Mouse (Mus musculus): Measurements from ENCODE around the gene Raet1e. TPM values are rescaled to one million over a fixed set of nuclear protein-coding genes. Genes with fewer than 3 reads are reported as not detected.
"Not testable (repeated sequence)": the region's sequence is repeated elsewhere in the genome, so short reads cannot be mapped to it uniquely, and the experiment has no call there.

Gene Raet1e
- polyA plus RNA-seq, 1 experiment from 2014 or later: 5.7 TPM

- WGBS: 0% methylated on average over 8 of the region's 15 CpGs
- not testable (repeated sequence) for H3K4me1 ChIP-seq (replicated peaks); H3K9me3 ChIP-seq; H3K36me3 ChIP-seq; H3K9ac ChIP-seq; H3K27ac ChIP-seq; H3K27me3 ChIP-seq (replicated peaks)
- Histone ChIP-seq H3K4me2 (replicated peaks) (peak overlapping the region; percentile 43), H3K4me3 (replicated peaks) (0 out of 2 replicates have a peak overlapping the region, but pooled peaks have one; percentile 9)
- peak; percentile 88 for ATAC-seq
Measured at GRCm38 (mm10) chr10:22361415-22362352, 203.3 kb downstream of the Raet1e start.

DNA sequence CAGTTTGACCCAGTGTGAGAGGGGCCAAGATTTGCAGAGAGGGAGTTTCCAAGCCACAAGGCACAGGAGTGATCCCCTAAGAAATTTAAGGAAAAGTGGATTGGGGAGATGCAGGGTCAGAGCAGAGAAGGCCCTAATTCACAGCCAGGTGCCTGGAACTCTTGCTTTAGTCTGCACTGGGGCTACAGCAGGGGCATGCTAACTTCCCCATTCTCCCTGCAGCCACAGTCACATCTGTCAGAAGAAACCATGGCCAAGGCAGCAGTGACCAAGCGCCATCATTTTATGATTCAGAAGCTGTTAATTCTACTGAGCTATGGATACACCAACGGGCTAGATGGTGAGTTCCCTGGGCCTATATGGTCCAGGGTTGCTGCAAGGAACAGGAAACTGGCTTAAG lies 204.1 kb downstream of the Raet1e start:
- not testable (repeated sequence) for H3K4me3 ChIP-seq (replicated peaks); H3K27me3 ChIP-seq (replicated peaks); H3K27ac ChIP-seq; H3K9me3 ChIP-seq; H3K9ac ChIP-seq; H3K4me2 ChIP-seq (replicated peaks); H3K4me1 ChIP-seq (replicated peaks); H3K36me3 ChIP-seq
- whole genome bisulfite sequencing: 86% methylated on average over 2 of the region's 2 CpGs
- ATAC-seq: 0 out of 2 replicates have a peak, but pooled peaks have one; percentile 23

GRCm38 (mm10) chr10:22364915-22365314 lies 206.5 kb downstream of the Raet1e start:
- not testable (repeated sequence) for H3K27ac ChIP-seq; ATAC-seq; H3K4me3 ChIP-seq (replicated peaks); H3K9ac ChIP-seq; H3K4me1 ChIP-seq (replicated peaks); H3K36me3 ChIP-seq; H3K4me2 ChIP-seq (replicated peaks); H3K9me3 ChIP-seq; H3K27me3 ChIP-seq (replicated peaks)
- 77% methylated on average over 2 of the region's 2 CpGs for WGBS

GRCm38 (mm10) chr10:22381226-22381625 lies 222.9 kb downstream of the Raet1e start:
- H3K27me3 ChIP-seq (replicated peaks); H3K4me2 ChIP-seq (replicated peaks); H3K9ac ChIP-seq; H3K27ac ChIP-seq; H3K9me3 ChIP-seq; H3K36me3 ChIP-seq; H3K4me3 ChIP-seq (replicated peaks); H3K4me1 ChIP-seq (replicated peaks): not testable (repeated sequence)
- 10% methylated on average over 9 of the region's 10 CpGs for WGBS
- ATAC-seq: 0 out of 2 replicates have a peak, but pooled peaks have one; percentile 12

- not testable (repeated sequence) for H3K9me3 ChIP-seq; H3K9ac ChIP-seq; H3K4me2 ChIP-seq (replicated peaks); ATAC-seq; H3K36me3 ChIP-seq; H3K27ac ChIP-seq; H3K27me3 ChIP-seq (replicated peaks); H3K4me1 ChIP-seq (replicated peaks); H3K4me3 ChIP-seq (replicated peaks)
- WGBS: 86% methylated on average over 7 of the region's 7 CpGs
Measured at GRCm38 (mm10) chr10:22390146-22390545, 231.8 kb downstream of the Raet1e start.

DNA sequence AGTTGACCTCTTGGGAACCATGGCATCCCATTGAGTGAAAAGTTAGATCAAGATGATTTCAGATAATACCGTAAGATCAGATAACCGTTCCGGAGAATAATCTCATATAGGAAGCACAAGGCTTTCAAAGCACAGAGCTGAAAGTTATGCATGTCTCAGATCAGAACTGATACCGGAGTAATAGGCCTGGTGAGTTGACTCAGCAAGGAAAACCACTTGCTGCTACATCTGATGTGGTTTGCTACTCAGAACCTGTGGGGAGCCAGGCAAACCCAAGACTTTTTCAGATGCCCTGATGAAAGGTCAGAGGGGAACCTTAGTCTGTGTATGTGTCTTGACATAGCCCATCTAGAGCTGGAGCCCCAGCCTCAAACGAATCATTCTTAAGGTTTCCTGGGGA lies 233.2 kb downstream of the Raet1e start:
- WGBS: 93% methylated on average over 4 of the region's 5 CpGs
- not testable (repeated sequence) for H3K36me3 ChIP-seq; H3K27me3 ChIP-seq (replicated peaks); ATAC-seq; H3K9me3 ChIP-seq; H3K4me2 ChIP-seq (replicated peaks); H3K4me1 ChIP-seq (replicated peaks); H3K4me3 ChIP-seq (replicated peaks); H3K27ac ChIP-seq; H3K9ac ChIP-seq

- not testable (repeated sequence) for H3K4me2 ChIP-seq (replicated peaks); H3K27me3 ChIP-seq (replicated peaks); H3K4me1 ChIP-seq (replicated peaks); H3K4me3 ChIP-seq (replicated peaks); H3K36me3 ChIP-seq; H3K9ac ChIP-seq; H3K9me3 ChIP-seq; H3K27ac ChIP-seq
- WGBS: no CpG with 5 or more reads among the region's 2 CpGs
- peak; percentile 66 for ATAC-seq
Measured at GRCm38 (mm10) chr10:22393028-22393824, 234.9 kb downstream of the Raet1e start.

- H3K4me3 ChIP-seq (replicated peaks); H3K27ac ChIP-seq; H3K36me3 ChIP-seq; H3K4me2 ChIP-seq (replicated peaks); H3K27me3 ChIP-seq (replicated peaks); ATAC-seq; H3K9me3 ChIP-seq; H3K9ac ChIP-seq; H3K4me1 ChIP-seq (replicated peaks): not testable (repeated sequence)
- 29% methylated on average over 1 of the region's 1 CpGs for WGBS
Measured at GRCm38 (mm10) chr10:22396680-22397079, 238.3 kb downstream of the Raet1e start.

DNA sequence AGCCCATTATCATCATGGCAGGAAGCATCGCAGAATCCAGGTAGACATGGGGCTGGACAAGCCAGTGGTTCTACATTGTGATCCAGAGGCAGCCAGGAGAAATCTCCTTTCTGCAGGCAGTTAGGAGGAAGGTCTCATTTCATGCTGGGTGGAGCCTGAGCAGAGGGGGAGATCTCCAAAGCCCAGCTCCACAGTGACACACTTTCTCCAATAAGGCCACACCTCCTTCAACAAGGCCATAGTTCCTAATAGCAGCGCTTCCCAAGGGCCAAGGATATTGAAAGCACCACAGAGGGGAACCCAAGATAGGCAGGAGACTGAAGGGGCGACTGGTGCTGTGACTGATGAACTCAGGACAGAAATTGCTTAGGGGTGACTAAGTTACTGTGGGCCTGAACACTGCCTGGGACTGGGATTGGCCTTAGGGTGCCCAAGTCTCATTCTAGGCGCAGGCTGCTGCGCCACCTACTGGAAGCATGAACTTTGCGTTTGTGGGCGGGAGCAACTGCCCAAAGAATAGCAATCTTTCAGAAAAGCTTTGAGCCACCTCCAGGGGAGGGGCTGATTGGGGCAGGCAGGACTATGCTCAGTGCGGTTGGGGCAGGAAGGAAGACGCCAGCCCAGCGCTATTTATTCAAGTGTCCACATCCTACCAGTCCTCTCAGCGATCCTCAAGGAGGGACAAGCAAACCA lies 244.0 kb downstream of the Raet1e start:
- H3K4me1 ChIP-seq (replicated peaks); H3K9ac ChIP-seq; H3K9me3 ChIP-seq; H3K27me3 ChIP-seq (replicated peaks); H3K27ac ChIP-seq; H3K4me2 ChIP-seq (replicated peaks); H3K36me3 ChIP-seq; H3K4me3 ChIP-seq (replicated peaks): not testable (repeated sequence)
- WGBS: 6% methylated on average over 9 of the region's 11 CpGs
- peak; percentile 90 for ATAC-seq

- not testable (repeated sequence) for H3K4me3 ChIP-seq (replicated peaks); H3K27ac ChIP-seq; H3K4me2 ChIP-seq (replicated peaks); H3K36me3 ChIP-seq; H3K9me3 ChIP-seq; H3K27me3 ChIP-seq (replicated peaks); H3K9ac ChIP-seq; H3K4me1 ChIP-seq (replicated peaks)
- ATAC-seq: peak; percentile 83
- WGBS: 25% methylated on average over 1 of the region's 8 CpGs
Measured at GRCm38 (mm10) chr10:22413702-22414494, 255.5 kb downstream of the Raet1e start.
